Mouse (Mus musculus) monocyte, adult 2 months (primary cell): ENCODE results near the gene Hsd17b6.

Experiments used
- DNase-seq, 2 experiments: peaks; one replicate each; pipeline ENCODE4 v3.0.0; 2022; ENCODE audit warnings: low spot score in 2 of 2, low read depth in 1 of 2

Gene Hsd17b6

GRCm38 (mm10) chr10:127945432-127946064 is 61.9 kb downstream of the Hsd17b6 start:
- DNase-seq: no peak
